Mouse (Mus musculus): Measurements from ENCODE around the gene Btg4.
"Not testable (repeated sequence)": the region's sequence is repeated elsewhere in the genome, so short reads cannot be mapped to it uniquely, and the experiment has no call there.

GRCm38 (mm10) chr9:51139401-51139800, 78.7 kb downstream of the Btg4 start:
- not testable (repeated sequence) for TF ChIP-seq GATA1, TAL1 (IDR thresholded peaks at IDR 0.05; ENCODE audit: low read length)

Measured in erythroblast, embryonic 14.5 days (primary cell).